Mouse (Mus musculus): ENCODE data around the gene 4930404H24Rik. TPM values are rescaled to one million over a fixed set of nuclear protein-coding genes. Genes with fewer than 3 reads are reported as not detected.

4930404H24Rik gene
- polyA plus RNA-seq, 1 experiment, result 4.2 TPM

- Histone ChIP-seq H3K27me3 (ENCODE audit: control insufficient read depth, insufficient read depth, low read length) (no peaks in the 10 kb centered on the region), H3K27ac (ENCODE audit: control insufficient read depth, insufficient read depth, low read depth, low read length) (no peak overlapping the region), H3K4me1 (ENCODE audit: control insufficient read depth, insufficient read depth, low read length) (peaks cover 2% of the 10 kb centered on the region), H3K4me3 (ENCODE audit: control insufficient read depth, low read depth, low read length) (no peak overlapping the region), H3K36me3 (ENCODE audit: control insufficient read depth, insufficient read depth, low read length) (no peaks in the 10 kb centered on the region)
- no peak for TF ChIP-seq POLR2A (IDR thresholded peaks at IDR 0.05; ENCODE audit: control insufficient read depth, low read depth, low read length)
- no peak for TF ChIP-seq CTCF (IDR thresholded peaks at IDR 0.05; ENCODE audit: control insufficient read depth, insufficient read depth, insufficient replicate concordance, low read depth, low read length)
These were observed 6.6 kb downstream of the 4930404H24Rik start for GRCm38 (mm10) chr2:153499154-153499553.

- Histone ChIP-seq H3K27ac (ENCODE audit: control insufficient read depth, insufficient read depth, low read depth, low read length) (no peak overlapping the region), H3K27me3 (ENCODE audit: control insufficient read depth, insufficient read depth, low read length) (no peaks in the 10 kb centered on the region), H3K4me1 (ENCODE audit: control insufficient read depth, insufficient read depth, low read length) (no peaks in the 10 kb centered on the region; the same call in 1 of the 2 replicates), H3K36me3 (ENCODE audit: control insufficient read depth, insufficient read depth, low read length) (no peaks in the 10 kb centered on the region), H3K4me3 (ENCODE audit: control insufficient read depth, low read depth, low read length) (no peak overlapping the region)
- TF ChIP-seq CTCF (IDR thresholded peaks at IDR 0.05; ENCODE audit: control insufficient read depth, insufficient read depth, insufficient replicate concordance, low read depth, low read length) (no peak), POLR2A (IDR thresholded peaks at IDR 0.05; ENCODE audit: control insufficient read depth, low read depth, low read length) (no peak)
These were observed 13.8 kb downstream of the 4930404H24Rik start for GRCm38 (mm10) chr2:153506385-153506784.

GRCm38 (mm10) chr2:153507969-153508368 lies 15.4 kb downstream of the 4930404H24Rik start:
- TF ChIP-seq CTCF (IDR thresholded peaks at IDR 0.05; ENCODE audit: control insufficient read depth, insufficient read depth, insufficient replicate concordance, low read depth, low read length), result no peak
- TF ChIP-seq POLR2A (IDR thresholded peaks at IDR 0.05; ENCODE audit: control insufficient read depth, low read depth, low read length), result no peak
- H3K4me1 ChIP-seq (ENCODE audit: control insufficient read depth, insufficient read depth, low read length), result no peaks in the 10 kb centered on the region; the same call in 1 of the 2 replicates
- H3K4me3 ChIP-seq (ENCODE audit: control insufficient read depth, low read depth, low read length), result no peak overlapping the region
- no peaks in the 10 kb centered on the region for H3K27me3 ChIP-seq (ENCODE audit: control insufficient read depth, insufficient read depth, low read length)
- no peaks in the 10 kb centered on the region for H3K36me3 ChIP-seq (ENCODE audit: control insufficient read depth, insufficient read depth, low read length)
- no peak overlapping the region for H3K27ac ChIP-seq (ENCODE audit: control insufficient read depth, insufficient read depth, low read depth, low read length)

- H3K4me3 ChIP-seq (ENCODE audit: control insufficient read depth, low read depth, low read length), result no peak overlapping the region
- no peaks in the 10 kb centered on the region for H3K36me3 ChIP-seq (ENCODE audit: control insufficient read depth, insufficient read depth, low read length)
- no peaks in the 10 kb centered on the region; the same call in 1 of the 2 replicates for H3K4me1 ChIP-seq (ENCODE audit: control insufficient read depth, insufficient read depth, low read length)
- H3K27me3 ChIP-seq (ENCODE audit: control insufficient read depth, insufficient read depth, low read length), result no peaks in the 10 kb centered on the region
- H3K27ac ChIP-seq (ENCODE audit: control insufficient read depth, insufficient read depth, low read depth, low read length), result no peak overlapping the region
- TF ChIP-seq POLR2A (IDR thresholded peaks at IDR 0.05; ENCODE audit: control insufficient read depth, low read depth, low read length), result no peak
These were observed 15.8 kb downstream of the 4930404H24Rik start for GRCm38 (mm10) chr2:153508405-153508804.

GRCm38 (mm10) chr2:153509211-153510029 lies 16.8 kb downstream of the 4930404H24Rik start:
- Histone ChIP-seq H3K36me3 (ENCODE audit: control insufficient read depth, insufficient read depth, low read length) (no peaks in the 10 kb centered on the region), H3K4me1 (ENCODE audit: control insufficient read depth, insufficient read depth, low read length) (no peaks in the 10 kb centered on the region; the same call in 1 of the 2 replicates), H3K4me3 (ENCODE audit: control insufficient read depth, low read depth, low read length) (no peak overlapping the region), H3K27me3 (ENCODE audit: control insufficient read depth, insufficient read depth, low read length) (no peaks in the 10 kb centered on the region), H3K27ac (ENCODE audit: control insufficient read depth, insufficient read depth, low read depth, low read length) (no peak overlapping the region)
- TF ChIP-seq CTCF (IDR thresholded peaks at IDR 0.05; ENCODE audit: control insufficient read depth, insufficient read depth, insufficient replicate concordance, low read depth, low read length), result no peak
- no peak for TF ChIP-seq POLR2A (IDR thresholded peaks at IDR 0.05; ENCODE audit: control insufficient read depth, low read depth, low read length)

- no peak overlapping the region for H3K27ac ChIP-seq (ENCODE audit: control insufficient read depth, insufficient read depth, low read depth, low read length)
- H3K36me3 ChIP-seq (ENCODE audit: control insufficient read depth, insufficient read depth, low read length), result no peaks in the 10 kb centered on the region
- no peaks in the 10 kb centered on the region for H3K27me3 ChIP-seq (ENCODE audit: control insufficient read depth, insufficient read depth, low read length)
- TF ChIP-seq CTCF (IDR thresholded peaks at IDR 0.05; ENCODE audit: control insufficient read depth, insufficient read depth, insufficient replicate concordance, low read depth, low read length), result no peak
- no peak overlapping the region for H3K4me3 ChIP-seq (ENCODE audit: control insufficient read depth, low read depth, low read length)
- no peaks in the 10 kb centered on the region; the same call in 1 of the 2 replicates for H3K4me1 ChIP-seq (ENCODE audit: control insufficient read depth, insufficient read depth, low read length)
These were observed 17.5 kb downstream of the 4930404H24Rik start for GRCm38 (mm10) chr2:153510136-153510535.

- Histone ChIP-seq H3K36me3 (ENCODE audit: control insufficient read depth, insufficient read depth, low read length) (no peaks in the 10 kb centered on the region), H3K27ac (ENCODE audit: control insufficient read depth, insufficient read depth, low read depth, low read length) (no peak overlapping the region), H3K4me1 (ENCODE audit: control insufficient read depth, insufficient read depth, low read length) (no peaks in the 10 kb centered on the region; the same call in 1 of the 2 replicates), H3K27me3 (ENCODE audit: control insufficient read depth, insufficient read depth, low read length) (no peaks in the 10 kb centered on the region), H3K4me3 (ENCODE audit: control insufficient read depth, low read depth, low read length) (no peak overlapping the region)
- TF ChIP-seq POLR2A (IDR thresholded peaks at IDR 0.05; ENCODE audit: control insufficient read depth, low read depth, low read length) (no peak), CTCF (IDR thresholded peaks at IDR 0.05; ENCODE audit: control insufficient read depth, insufficient read depth, insufficient replicate concordance, low read depth, low read length) (no peak)
These were observed 19.0 kb downstream of the 4930404H24Rik start for GRCm38 (mm10) chr2:153511562-153511961.

Measured in testis, adult 2 months (tissue).